Mouse (Mus musculus) testis, postnatal 14 days (tissue): Measurements from ENCODE around the gene Vmn1r197.
"Not testable (repeated sequence)": the region's sequence is repeated elsewhere in the genome, so short reads cannot be mapped to it uniquely, and the experiment has no call there.

Source experiments
- DNase-seq: peaks from one replicate; pipeline ENCODE4 v3.0.0; 2021; ENCODE audit warnings: low spot score

Vmn1r197 gene

DNA sequence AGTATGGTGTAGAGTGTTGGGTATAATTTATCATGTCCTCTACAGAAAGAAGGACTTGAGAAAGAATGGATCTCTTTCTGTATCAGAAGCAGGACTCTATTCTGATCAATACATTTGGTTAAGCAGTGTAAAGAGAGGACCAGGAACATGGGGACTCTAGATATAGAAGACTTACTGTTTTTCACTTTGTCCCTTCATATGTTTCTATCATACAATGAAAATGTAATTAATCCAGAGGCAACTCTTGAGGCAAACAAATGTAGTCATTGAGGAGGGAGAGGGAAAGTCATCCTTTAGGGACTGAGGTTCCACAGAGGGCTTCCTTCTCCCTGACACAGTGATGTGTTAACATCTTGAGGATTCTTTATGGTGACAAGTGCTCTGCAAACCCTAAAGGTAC lies at the start of gene Vmn1r197:
Gene Vmn1r197 (plus strand): TSS at position 301 of the 400 bp plus-strand sequence.
- no peak for DNase-seq

DNA sequence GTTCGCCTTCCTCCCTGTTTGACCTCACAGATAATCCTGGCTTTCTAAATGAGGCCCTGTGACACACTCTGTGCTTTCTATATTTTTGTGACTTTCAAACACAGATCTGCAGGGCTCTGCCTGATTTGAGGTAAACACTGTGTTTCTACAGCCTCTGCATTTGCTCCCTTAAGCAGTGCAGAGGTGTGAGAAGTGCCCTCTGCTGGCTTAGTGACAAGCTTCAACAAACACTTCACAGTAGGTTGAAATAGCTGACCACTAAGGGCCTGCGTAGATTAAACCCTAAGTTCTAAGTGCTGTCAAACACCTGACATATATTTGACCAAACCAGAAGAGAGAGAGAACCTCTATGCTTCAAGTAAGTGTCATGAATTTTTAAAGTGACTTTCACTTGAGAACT lies 39.8 kb upstream of the Vmn1r197 start:
- no peak for DNase-seq

DNA sequence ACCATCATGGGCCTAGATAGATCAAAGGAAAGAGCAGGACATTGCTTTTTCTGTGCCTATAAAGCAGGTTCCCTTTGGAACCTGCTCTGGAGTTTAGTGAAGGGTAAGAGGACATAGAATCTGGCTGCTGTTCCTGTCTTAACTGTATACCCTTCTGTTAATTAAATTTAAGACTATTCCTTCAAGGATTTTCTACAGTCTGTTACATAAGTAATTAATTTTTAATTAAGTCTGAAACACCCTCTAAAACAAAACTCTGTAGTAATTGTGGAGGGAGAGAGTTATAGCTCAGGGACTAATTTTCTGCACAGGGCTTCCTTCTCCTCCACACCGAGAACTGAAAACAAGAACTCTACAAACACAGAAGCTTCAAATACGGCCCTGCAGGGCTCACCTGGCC lies 34.8 kb upstream of the Vmn1r197 start, which contains the start of gene Vmn1r196:
Gene Vmn1r196 (plus strand): TSS at position 301 of the 400 bp plus-strand sequence.
- no peak for DNase-seq

DNA sequence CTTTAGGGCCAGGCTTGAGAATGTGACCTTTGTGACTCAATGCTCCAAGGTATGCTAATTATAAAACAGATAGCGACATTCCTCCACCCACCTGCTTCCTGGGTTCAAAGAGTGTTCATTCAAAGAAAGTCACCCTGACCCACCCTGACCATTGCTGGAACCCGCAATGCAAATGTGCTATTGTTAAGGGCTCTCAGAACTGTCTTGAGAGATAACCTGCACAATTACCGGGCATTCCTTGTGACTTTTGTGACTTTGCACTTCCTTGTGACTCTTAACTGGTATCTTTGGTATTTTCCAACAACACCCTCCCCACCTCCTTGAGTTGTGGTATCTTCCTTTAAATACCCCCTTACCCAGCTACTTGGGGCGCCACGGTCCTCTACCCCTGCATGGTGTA lies 16.3 kb upstream of the Vmn1r197 start:
- DNase-seq, result not testable (repeated sequence)

DNA sequence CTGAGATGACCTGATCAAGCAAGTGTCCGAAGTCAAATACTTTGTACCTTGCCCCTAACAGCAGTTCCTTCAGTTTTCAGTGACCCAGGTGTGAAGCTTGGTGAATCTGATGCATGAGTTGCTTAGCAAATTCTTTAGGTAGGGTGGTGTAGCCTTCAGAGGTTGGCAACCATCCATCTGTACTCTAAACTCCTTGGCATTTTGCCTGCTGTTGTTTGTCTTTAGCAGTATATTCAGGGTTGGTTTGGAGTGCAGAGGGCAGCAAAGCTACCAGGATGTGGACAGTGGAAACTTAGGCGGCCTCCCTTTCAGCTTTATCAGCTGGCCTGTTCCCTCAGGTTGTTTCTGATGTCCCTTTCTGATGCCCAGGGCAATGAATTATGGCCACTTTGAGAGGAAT lies 9.0 kb upstream of the Vmn1r197 start:
- no peak for DNase-seq

DNA sequence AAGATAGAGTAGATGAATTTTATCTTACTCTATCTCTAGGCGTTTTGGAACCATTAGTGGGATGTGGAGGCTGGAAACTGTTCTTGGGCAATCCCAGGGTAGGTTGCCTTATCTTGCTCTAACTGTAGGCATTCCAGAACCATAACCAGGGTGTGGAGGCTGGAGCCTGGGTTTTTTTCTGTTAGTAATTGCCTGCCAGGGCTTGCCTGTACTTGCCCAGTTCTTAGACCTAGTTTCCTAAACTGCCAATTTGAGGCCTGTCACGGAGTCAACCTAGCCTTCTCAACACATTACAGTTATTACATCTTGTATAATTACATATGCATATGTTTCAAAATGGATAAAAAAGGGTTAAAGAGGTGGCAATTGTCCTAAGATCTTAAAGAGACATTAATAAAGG lies 7.0 kb upstream of the Vmn1r197 start:
- no peak for DNase-seq

DNA sequence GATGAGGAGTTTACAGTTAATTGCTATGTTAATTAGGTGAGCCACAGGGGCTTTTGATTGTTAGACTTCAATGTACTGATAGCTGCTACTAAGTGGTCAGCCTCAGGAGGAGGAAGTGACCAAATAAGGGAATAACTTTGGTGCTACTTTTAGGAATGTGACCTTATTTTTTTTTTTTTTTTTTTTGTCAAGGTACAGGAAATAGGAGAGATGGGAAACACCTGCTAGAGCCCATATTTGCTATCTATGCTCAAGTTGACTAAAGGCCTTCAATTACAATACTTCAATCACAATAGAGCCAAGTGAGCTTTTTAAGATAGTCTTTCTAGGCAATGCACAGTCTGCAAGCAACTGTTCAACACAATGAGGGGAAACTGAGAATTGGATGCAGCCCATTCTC lies 4.3 kb upstream of the Vmn1r197 start:
- DNase-seq, result no peak

DNA sequence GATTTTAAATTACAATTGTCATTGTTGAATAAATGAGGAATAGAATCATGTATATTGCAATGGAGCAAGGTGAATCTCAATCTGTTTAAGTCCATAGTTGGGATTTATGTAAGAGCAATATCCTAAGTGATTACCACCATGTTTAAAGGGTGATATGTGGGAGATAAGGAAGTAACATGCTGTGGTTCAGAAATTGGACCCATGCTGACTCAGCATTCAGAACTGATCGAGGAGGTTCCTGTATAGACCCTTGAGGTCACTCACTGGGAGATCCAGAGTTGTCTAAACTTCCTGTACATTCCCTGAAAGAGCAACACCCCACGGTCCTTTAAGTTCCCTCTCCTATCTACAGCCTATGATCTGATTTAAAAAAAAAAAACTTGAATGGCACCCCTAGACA lies 8.9 kb downstream of the Vmn1r197 start:
- DNase-seq, result no peak

DNA sequence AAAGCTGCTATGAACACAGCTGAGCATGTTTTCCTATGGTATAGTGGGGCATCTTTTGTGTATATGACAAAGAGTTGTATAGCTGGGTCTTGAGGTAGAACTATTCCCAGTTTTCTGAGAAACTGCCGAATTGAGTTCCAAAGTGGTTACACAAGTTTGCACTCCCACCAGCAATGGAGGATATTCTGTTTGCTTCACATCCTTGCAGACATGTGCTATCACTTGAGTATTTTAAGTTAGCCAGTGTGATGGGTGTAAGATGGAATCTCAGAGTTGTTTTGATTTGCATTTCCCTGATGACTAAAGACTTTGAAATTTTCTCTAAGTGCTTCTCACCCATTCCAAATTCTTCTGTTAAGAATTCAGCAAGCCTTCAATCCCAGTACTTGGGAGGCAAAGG lies 11.2 kb downstream of the Vmn1r197 start:
- DNase-seq, result no peak

DNA sequence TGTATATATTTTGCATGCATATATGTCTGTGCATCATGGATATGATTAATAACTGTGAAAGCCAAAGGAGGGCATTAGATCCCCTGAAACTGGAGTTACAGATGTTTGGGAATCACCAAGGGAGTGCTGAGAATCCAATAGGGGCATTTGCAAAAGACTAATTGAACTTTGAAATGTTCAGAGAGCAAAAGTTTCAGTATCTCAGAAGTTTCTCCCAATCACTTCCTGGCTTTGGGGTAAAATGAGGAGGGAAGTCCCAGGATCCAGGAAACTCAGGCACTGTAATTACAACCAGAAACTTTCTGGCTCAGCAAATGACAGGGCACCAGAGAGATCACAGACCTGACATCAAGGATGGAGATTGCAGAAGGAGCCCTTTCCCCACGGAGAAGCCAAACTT lies 25.7 kb downstream of the Vmn1r197 start, which contains the start of gene Vmn1r198:
Gene Vmn1r198 (plus strand): TSS at position 301 of the 400 bp plus-strand sequence.
- DNase-seq, result no peak

DNA sequence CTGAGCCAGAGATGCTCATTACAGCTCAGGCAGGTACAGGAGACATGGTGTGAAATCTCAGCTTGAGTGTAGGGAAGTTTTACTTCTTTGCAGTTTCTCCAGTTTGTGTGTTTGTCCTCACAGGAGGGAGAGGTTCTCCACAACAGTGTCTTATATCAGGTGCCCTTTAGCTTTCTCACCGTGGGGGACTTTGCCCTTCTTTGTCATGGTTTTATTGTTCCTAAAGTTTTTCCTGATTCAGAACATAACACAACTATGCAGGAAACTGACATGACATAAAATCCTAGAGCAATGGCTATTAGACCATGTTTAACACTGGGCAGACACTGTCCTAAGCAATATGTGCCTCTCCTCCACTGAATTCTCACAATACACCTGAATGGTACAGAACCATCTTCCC lies 26.4 kb downstream of the Vmn1r197 start:
- no peak for DNase-seq

DNA sequence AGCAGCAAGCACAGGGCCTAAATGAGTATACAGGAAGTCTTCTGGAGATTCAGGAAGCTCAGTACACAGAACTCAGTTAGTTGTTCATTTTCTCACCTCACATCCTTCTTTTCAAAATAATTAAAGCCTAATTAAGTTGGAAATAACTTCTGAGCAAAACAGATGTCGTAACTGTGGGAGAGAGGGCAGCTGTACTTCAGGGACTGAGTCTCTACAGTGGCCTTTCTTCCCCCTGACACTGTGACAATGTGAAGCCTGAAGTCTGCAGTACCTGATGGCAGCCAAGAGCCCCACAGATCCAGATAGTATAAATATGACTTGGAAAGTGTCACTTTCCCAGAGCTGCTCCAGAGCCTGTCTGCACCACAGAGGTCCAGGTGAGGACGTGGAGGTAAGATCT lies 55.1 kb downstream of the Vmn1r197 start, which contains the start of gene Vmn1r199:
Gene Vmn1r199 (plus strand): TSS at position 301 of the 400 bp plus-strand sequence.
- no peak for DNase-seq

DNA sequence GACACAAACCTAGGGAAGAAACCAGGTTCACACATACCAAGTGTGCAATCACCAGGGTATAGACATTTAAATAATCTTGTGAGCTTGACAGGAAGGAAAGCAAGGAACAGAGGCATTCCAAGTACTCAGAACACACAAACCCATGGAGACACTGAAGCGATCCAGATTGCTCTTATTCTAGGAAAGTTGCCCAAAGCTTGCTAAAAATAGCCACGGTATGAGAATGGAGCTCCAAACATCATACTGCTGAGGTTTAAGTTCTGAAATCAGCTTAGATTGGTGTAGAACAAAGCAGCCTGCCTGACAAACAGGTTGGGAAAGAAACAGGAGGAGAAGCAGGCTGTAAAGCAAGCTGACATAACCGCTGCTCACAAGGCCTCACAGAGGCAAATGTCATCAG lies 56.7 kb downstream of the Vmn1r197 start:
- DNase-seq, result not testable (repeated sequence)
